Mouse (Mus musculus) liver, postnatal 0 days (tissue): ENCODE data around the gene Atoh8. TPM values are rescaled to one million over a fixed set of nuclear protein-coding genes. Genes with fewer than 3 reads are reported as not detected.
A peak's percentile ranks its signal among the peaks of the same experiment; 100 is the strongest.

Source experiments
- ATAC-seq: fragments of 200-750 bp; cut with Nextera tagmentation; 2 replicates; pipeline ENCODE4 v1.8.0; 2017; ENCODE audit warnings: mild to moderate bottlenecking, moderate library complexity
- DNase-seq: peaks from one replicate; pipeline ENCODE4 v3.0.0-alpha.2; 2016
- H3K27ac ChIP-seq: fragments of 300-500 bp; sonication (generic); 2 replicates; pipeline ENCODE4 v1.5.1; 2014; ENCODE audit warnings: antibody characterized with exemption, moderate library complexity, mild to moderate bottlenecking, low read depth
- H3K27me3 ChIP-seq: fragments of 300-500 bp; sonication (generic); 2 replicates; pipeline ENCODE4 v1.6.1; 2014; ENCODE audit warnings: low read length, control low read depth, mixed read lengths; ENCODE audit not compliant: insufficient read depth
- H3K36me3 ChIP-seq: fragments of 300-500 bp; sonication (generic); replicated peaks from 2 replicates; pipeline ENCODE4 v1.6.1; 2014; ENCODE audit warnings: mild to moderate bottlenecking, control low read depth, low read length, moderate library complexity, mixed read lengths; ENCODE audit not compliant: insufficient read depth
- H3K4me1 ChIP-seq: fragments of 300-500 bp; sonication (generic); 2 replicates; pipeline ENCODE4 v1.6.1; 2014; ENCODE audit warnings: antibody characterized with exemption, mild to moderate bottlenecking, control low read depth; ENCODE audit not compliant: insufficient read depth
- H3K4me2 ChIP-seq: fragments of 300-500 bp; sonication (generic); 2 replicates; pipeline ENCODE4 v1.6.1; 2014; ENCODE audit warnings: low read depth, mild to moderate bottlenecking, low read length, moderate library complexity, mixed read lengths
- H3K4me3 ChIP-seq: fragments of 300-500 bp; sonication (generic); 2 replicates; pipeline ENCODE4 v1.5.1; 2014; ENCODE audit warnings: low read depth, low read length
- H3K9ac ChIP-seq: fragments of 300-500 bp; sonication (generic); replicated peaks from 2 replicates; pipeline ENCODE4 v1.6.1; 2014; ENCODE audit warnings: mild to moderate bottlenecking, moderate library complexity
- H3K9me3 ChIP-seq: fragments of 300-500 bp; sonication (generic); 2 replicates; pipeline ENCODE4 v1.6.1; 2016; ENCODE audit warnings: mild to moderate bottlenecking, control low read depth, low read length, mixed read lengths
- CTCF ChIP-seq: sonication (generic); IDR thresholded peaks from 2 replicates; pipeline ENCODE4 v1.5.1; 2016; ENCODE audit warnings: antibody characterized with exemption, low read depth
- EP300 ChIP-seq: IDR thresholded peaks from 2 replicates; pipeline ENCODE4 v1.6.1; 2016; ENCODE audit warnings: antibody characterized with exemption, low read depth, mild to moderate bottlenecking
- WGBS: fragments of 180-500 bp; shearing (Covaris S2); extraction: QIAGEN DNeasy Blood & Tissue Kit; methylation state at CpG from one replicate; pipeline ENCODE4 v1.1.7; 2014; ENCODE audit not compliant: insufficient replicate concordance; 5-methylcytosine and 5-hydroxymethylcytosine counted together
- polyA plus RNA-seq: library from polyadenylated mRNA; unstranded; fragments of >200 nt; fragmentation: Nextera tagmentation; extraction: Ambion mirVana; gene quantifications from 2 replicates; pipeline ENCODE4 v1.2.1, GENCODE M21; 2015

Atoh8 gene
- polyA plus RNA-seq, 1 experiment from 2014 or later: 0.96 TPM

DNA sequence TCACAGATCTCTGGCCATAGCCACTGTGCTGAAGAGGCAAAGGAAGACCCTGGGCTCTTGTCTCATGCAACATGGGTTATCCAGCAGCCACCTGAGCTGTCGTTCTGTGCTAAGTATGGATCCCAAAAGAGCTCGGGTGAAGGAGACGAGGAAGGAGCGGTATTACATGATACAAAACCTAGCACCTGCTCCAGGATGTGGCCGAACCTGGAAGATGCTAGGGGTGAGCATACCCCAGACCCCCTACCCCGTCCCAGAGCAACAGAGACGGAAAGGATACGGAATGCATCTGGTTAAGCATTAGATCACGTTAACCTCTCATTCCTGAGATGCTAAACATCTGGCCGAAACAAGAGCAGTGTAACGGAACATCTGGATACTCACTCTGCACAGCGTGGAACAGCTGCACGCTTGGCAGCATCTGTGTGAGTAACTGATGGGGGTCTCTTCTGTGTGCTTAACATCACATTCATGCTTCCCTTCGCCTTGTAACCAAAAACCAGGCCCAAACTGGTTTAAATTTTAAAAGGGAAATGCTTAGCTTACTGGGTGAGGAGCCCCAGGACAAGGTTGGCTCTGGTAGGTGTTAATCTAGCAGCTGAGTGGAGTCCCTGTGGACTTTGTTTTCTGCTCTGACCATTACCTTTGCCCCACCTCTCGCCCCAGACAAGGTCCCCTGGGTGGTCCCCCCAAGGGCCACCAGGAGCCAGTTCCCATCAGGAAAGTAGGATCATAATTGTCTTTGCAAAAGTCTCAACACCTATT lies 13.0 kb upstream of the Atoh8 start:
- no peak for DNase-seq

DNA sequence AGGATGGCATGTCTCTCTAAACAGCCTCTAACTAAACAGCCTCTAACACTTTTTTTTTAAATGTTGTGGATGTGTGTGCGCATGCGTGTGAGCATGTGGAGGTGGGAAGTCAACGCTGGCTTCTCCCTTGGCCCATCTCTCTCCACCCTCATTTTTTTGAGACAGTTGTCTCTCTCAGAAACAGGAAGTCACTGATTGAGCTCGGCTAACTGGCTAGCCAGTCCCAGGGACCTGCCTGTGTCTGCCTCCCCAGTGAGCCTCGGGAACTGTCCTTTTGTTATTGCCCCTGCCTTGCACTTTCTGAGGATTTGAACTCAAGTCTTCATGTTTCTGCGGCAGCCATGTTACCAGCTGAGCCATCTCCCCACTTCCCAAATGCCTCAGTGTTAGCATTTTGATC lies 10.9 kb upstream of the Atoh8 start:
- Histone ChIP-seq H3K36me3 (no peaks in the 10 kb centered on the region), H3K9me3 (no peaks in the 10 kb centered on the region), H3K4me1 (peaks cover 18% of the 10 kb centered on the region), H3K27ac (no peak overlapping the region), H3K4me3 (no peak overlapping the region), H3K4me2 (no peak overlapping the region), H3K27me3 (no peaks in the 10 kb centered on the region), H3K9ac (no peak overlapping the region)
- DNase-seq (no peak), ATAC-seq (no peak)
- WGBS: 51% methylated on average over 6 of the region's 6 CpGs
- TF ChIP-seq EP300 (no peak), CTCF (no peak)

More for the DNA sequence above, 13.0 kb upstream of the Atoh8 start:
- ATAC-seq: no peak
- Histone ChIP-seq H3K9ac (no peak overlapping the region), H3K36me3 (no peaks in the 10 kb centered on the region), H3K27ac (no peak overlapping the region), H3K4me1 (peaks cover 18% of the 10 kb centered on the region), H3K27me3 (no peaks in the 10 kb centered on the region), H3K9me3 (no peaks in the 10 kb centered on the region), H3K4me3 (no peak overlapping the region), H3K4me2 (no peak overlapping the region)
- no peak for TF ChIP-seq EP300
- TF ChIP-seq CTCF: no peak
- 77% methylated on average over 15 of the region's 15 CpGs for WGBS

DNA sequence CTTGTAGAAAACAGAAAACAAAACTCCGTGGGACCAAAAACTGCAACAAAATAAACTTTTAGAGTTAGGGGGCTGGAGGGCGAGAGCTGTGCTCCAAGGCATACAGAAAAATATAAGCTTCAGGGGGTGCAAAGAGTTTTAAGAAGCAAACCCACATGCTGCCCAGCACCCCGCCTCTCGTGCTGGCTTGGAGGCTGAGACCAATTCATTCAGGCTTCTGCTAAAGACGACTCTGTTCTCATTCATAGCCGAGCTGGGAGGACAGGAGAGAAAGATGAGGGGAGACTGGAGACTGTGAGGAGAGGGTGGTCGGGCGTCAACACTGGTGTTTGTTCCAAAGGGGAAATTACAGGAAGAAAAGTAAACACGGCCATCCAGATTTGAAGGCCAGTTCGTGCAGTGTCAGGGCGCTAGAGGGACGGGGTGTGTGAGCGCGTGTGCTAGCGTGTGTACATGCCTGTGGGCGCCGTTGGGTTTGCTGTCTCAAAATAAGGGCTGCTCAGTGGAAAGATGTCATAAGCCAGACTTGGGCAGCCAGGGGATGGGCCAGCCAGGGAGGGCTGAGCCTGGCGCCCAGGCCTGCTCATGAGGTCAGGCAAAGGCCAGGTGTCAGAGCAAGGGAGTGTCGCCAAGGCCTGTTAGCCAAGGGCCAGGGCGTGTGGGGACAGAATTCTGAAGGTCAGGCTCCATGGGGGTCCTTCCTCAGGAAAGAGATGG lies 9.3 kb upstream of the Atoh8 start:
- TF ChIP-seq EP300: no peak
- TF ChIP-seq CTCF: no peak
- no peak for DNase-seq
- WGBS: 58% methylated on average over 20 of the region's 20 CpGs
- H3K9ac ChIP-seq: 0 out of 2 replicates have a peak overlapping the region, but pooled peaks have one; percentile 21
- no peak overlapping the region for H3K4me2 ChIP-seq
- H3K27ac ChIP-seq: peak overlapping the region; percentile 87
- H3K4me1 ChIP-seq: peaks cover 18% of the 10 kb centered on the region
- no peaks in the 10 kb centered on the region for H3K9me3 ChIP-seq
- peak; percentile 75 for ATAC-seq
- H3K36me3 ChIP-seq: no peaks in the 10 kb centered on the region
- no peak overlapping the region for H3K4me3 ChIP-seq
- peaks cover 6% of the 10 kb centered on the region; the same call in 1 of the 2 replicates for H3K27me3 ChIP-seq

DNA sequence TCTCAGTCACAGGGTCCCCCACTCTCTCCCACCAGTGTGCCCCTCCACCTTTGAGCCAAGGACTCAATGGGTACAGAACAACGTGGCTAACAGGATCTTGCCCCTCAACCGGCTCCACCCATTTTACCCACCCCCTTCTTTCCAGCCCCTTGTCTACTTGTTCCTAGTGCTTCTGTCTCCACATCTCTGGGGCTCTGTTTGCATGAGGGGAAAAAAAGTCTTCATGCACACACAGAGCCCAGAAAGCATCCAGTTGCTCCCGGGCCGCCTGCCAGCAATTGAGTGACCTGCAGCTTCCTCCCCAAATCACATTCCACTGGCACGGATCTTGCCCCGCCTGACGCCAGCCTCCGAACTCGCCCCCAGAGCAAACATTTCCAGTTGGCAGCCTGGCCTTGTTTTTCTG lies 8.8 kb upstream of the Atoh8 start:
- Histone ChIP-seq H3K4me3 (no peak overlapping the region), H3K36me3 (no peaks in the 10 kb centered on the region), H3K27ac (peak overlapping the region; percentile 87), H3K9ac (no peak overlapping the region), H3K9me3 (no peaks in the 10 kb centered on the region), H3K4me2 (no peak overlapping the region), H3K27me3 (peaks cover 10% of the 10 kb centered on the region), H3K4me1 (peaks cover 18% of the 10 kb centered on the region)
- peak; percentile 69 for ATAC-seq
- TF ChIP-seq CTCF (no peak), EP300 (0 out of 2 replicates have a peak, but pooled peaks have one; percentile 16)
- DNase-seq: peak; percentile 85
- WGBS: 51% methylated on average over 9 of the region's 9 CpGs

DNA sequence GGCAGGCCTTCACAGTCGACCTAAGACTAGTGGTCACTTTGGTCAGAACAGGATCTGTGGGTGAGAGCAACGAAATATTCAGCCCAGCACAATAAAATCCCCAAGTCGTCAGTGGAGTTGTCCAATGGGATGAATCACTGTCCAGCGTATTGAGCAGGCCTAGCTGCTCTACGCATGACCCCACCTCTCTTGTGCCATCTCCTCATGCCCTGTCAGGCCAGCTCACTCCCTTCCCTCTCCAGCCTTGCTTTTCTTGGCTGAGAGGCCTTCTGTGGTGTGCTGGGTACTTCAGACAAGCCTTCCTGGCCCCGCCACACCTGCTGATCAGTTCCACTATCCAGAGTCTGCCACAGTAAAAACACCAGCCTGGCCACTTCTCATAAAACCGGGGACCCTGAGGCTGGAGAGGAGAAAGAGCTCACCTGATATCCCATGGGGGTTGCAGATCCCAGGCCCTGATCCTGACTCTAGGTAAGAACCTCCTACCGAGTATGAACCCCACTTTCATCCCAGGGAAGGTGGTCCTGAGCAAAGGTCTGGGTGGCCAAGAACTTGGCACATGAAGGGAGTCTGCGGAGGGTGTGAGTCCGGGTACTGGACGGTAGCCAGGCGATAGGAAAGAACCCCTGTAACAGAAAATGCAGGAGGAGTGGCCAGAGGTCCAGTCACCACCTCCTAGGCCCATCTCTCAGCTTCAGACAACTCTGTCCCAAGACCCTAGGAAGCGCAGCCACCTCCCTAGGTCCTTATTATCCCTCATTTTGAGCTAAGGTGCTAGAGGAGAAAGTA lies 7.3 kb upstream of the Atoh8 start:
- H3K9me3 ChIP-seq: no peaks in the 10 kb centered on the region
- no peak overlapping the region for H3K9ac ChIP-seq
- no peak for DNase-seq
- WGBS: 79% methylated on average over 13 of the region's 13 CpGs
- H3K4me3 ChIP-seq: no peak overlapping the region
- no peak for ATAC-seq
- no peaks in the 10 kb centered on the region for H3K36me3 ChIP-seq
- H3K27me3 ChIP-seq: peaks cover 23% of the 10 kb centered on the region
- H3K4me1 ChIP-seq: peaks cover 18% of the 10 kb centered on the region
- H3K4me2 ChIP-seq: no peak overlapping the region
- TF ChIP-seq CTCF: no peak
- no peak for TF ChIP-seq EP300
- no peak overlapping the region for H3K27ac ChIP-seq

DNA sequence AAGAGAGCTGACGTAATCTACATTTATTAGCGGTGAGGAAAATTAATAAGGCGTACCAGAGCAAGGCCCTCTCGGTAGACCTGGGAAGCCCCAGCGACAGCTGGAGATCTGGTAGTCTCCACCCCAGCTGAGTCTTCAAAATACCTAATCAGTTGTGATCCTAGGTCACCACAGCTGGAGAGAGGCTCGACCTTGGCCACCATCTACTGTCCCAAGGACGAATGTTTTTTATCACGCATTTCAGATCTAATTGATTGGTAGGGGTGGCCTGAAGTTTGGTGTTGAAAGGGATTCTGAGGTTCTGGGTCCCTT lies 6.4 kb upstream of the Atoh8 start:
- no peaks in the 10 kb centered on the region for H3K9me3 ChIP-seq
- peaks cover 15% of the 10 kb centered on the region for H3K4me1 ChIP-seq
- 54% methylated on average over 8 of the region's 8 CpGs for WGBS
- H3K36me3 ChIP-seq: no peaks in the 10 kb centered on the region
- no peak overlapping the region; the same call in 1 of the 2 replicates for H3K9ac ChIP-seq
- H3K27me3 ChIP-seq: peaks cover 24% of the 10 kb centered on the region
- H3K4me3 ChIP-seq: no peak overlapping the region
- ATAC-seq (no peak), DNase-seq (no peak)
- no peak overlapping the region for H3K27ac ChIP-seq
- no peak for TF ChIP-seq EP300
- 0 out of 2 replicates have a peak, but pooled peaks have one; percentile 5 for TF ChIP-seq CTCF
- H3K4me2 ChIP-seq: no peak overlapping the region
